Mouse (Mus musculus): Measurements from ENCODE around the gene Rtn2. TPM values are rescaled to one million over a fixed set of nuclear protein-coding genes. Genes with fewer than 3 reads are reported as not detected.

Gene Rtn2
- total RNA-seq, 2 experiments from 2014 or later, result 89.7 to 91.3 TPM

GRCm38 (mm10) chr7:19302264-19303045 lies 20.0 kb downstream of the Rtn2 start:
- no peak for DNase-seq

DNA sequence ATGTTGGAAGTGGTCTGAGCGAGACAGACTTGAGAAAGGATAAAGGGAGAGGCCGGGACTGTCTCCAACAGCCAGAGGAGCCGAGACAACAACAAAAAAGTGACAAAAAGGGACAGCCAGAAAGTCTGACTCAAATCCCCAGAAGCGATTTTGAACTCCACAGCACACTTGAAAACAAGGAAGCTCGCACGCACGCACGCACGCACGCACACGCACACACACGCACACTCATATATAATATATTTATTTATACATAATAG lies 20.6 kb downstream of the Rtn2 start:
- no peak for DNase-seq

DNA sequence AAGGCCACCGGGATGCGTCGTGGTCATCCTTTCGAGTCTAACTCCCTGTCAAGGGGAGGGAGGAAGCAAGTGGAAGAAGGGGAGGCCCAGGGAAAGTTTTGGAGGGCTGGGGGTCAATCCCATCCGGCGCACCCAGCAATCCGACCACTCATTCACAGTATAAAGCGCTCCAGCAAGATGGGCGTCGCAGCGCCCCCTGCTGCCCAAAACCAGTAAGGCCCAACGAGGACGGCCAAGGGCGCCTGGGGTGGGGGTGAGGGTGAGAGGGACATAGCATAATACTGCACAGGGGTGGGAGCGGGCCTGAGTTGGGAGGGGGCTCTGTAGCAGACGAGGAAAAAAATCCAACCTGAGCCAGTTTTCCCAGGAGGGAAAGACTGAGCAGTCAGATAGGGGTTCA lies 21.3 kb downstream of the Rtn2 start:
- peak; percentile 60 to 74 for DNase-seq

- DNase-seq, result no peak
Measured at GRCm38 (mm10) chr7:19304501-19305412, 22.3 kb downstream of the Rtn2 start.

GRCm38 (mm10) chr7:19305413-19305735 lies 22.9 kb downstream of the Rtn2 start:
- DNase-seq, result no peak

DNA sequence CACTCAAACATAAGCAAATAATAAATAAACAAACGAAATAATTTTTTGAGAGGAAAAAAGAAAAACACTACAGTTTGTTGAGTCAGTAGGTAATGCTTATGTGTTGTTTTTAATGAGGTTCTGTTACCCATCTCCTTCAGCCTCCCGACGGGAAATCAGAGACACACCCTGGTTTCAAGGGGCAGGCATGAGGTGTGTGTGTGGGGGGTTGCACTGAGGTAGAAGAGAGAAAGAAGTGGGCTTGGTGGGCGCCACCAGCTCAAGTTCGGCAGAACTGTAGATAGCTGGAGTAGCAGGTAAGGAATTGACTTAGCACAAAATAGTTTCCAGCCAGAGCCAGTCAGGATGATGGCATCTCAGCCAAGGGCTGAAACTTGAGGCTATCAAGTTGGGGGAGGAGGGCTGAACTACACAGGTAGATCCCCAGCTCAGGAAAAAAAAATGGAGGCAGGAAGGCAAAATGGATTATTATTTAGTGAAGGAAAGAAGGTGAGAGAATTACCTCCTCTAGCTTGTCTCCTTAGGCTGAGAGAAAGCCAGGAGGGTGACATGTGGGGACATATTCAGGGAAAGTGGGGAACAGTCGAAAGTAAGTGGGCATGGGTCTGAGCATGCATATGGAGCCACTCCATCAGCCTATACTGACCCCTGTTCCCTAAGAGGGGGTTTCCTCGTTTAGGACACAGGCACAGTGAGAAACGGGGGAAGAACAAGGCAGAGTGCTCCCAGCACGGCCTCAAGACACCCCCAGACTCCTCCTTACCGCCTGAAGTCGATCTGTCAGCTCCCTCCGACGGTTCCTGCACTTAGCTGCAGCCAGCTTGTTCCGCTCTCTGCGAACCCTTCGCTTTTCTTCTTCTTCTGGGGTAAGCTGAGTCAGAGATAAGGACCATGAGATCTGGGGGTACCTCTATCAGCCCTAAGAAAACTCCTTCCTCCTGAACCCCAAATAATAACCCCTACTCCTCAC lies 23.7 kb downstream of the Rtn2 start:
- no peak for DNase-seq

- no peak for DNase-seq
Measured at GRCm38 (mm10) chr7:19306819-19307738, 24.7 kb downstream of the Rtn2 start.

DNA sequence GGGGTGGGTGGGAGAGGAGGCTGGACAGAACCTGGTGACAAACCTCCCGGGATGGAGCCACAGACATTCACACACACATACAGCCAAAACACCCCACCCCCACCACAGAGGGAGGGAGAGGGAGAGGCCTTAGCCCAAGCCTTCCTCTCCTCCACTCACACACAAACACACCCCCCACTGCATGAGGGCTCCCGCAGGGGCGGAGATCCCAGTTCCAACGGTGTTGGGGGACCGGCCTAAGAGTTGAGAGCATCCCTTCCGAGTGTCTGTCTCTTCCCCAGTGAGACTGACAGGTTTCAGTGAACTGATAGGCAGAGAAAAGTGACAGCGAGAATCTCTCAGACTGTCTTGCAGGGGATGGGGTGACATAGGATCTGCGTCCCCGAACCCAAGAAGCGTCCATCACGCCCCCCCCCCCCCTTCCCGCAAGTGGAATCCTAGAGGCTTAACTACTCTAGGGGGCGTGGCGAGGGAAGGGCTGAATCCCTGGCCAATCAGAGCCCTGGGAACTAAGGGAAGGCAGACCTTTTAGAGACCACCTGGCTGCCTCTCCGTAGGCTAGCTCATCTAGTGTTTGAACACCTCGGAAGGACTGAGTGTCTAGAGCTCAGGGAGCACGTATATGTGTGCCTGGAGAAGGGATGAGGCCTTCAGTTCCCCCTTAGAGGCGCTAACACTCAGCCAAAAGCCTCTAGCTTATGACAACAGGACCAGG lies 25.5 kb downstream of the Rtn2 start:
- DNase-seq, result peak; percentile 64 to 68

GRCm38 (mm10) chr7:19308454-19309277 lies 26.2 kb downstream of the Rtn2 start:
- peak; percentile 96 for DNase-seq

DNA sequence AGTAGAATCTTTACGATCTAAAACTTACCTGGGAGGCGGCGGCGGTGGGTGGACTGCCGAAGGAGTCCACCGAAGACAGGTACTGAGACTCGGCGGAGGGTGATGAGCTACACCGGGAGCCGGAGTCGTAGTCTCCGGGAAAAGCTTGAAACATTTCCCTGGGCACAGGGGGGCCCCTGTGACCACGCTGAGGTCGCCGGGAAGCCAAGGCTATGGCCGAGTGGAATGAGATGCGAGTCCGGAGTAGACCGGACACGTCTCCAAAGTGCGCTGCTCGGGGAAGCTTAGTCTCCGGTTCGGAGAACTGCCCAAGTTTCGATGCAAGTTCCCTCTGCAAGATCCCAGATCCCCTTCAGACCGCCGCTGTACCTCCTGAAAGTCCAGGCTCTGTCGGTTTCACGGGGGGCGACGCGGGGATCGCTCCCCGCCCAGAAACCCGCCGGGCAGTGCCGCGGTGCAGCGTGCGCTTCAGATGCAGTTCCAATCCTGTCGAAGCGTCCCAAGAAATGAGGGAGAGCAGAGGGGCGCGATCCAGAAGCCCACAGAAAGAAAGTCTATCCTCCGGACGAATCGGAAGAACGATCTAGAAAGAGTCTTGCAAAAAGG lies 27.0 kb downstream of the Rtn2 start:
- no peak for DNase-seq

DNA sequence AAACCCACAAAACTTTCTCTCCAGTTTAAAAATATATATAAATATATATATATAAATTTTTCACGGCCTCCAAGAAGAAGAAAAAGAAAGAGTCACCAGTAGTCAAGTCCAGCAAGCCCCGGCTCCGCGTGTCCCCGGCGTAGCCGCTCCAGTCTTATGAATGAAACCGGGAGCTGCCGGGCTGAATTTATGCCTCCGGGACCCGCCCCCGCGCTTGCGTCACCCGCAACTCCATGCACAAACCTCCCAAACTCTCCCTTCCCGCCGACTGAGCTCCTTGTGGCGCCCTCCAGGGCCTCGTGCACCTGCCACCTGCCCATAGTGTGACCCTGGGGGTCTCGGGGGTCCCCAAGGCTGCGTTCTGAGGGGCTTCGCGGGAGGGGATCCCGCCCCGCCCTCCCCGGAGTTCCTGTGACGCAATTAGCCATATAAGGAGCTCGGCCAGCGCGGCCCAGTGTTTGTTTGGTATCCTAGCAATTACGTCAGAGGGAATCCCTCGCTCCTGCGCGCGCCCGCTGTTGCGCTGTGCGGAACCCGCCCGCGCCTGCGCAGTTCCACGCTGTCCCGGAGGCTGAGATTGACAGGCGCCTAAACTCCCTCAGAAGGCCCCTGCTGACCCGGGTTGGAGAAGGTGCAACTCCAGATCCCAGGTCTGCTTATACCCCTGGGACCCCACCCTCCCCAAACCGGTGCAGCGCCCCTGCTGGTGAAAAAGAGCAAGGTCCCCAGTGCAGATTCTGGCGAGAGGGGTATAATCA lies 27.6 kb downstream of the Rtn2 start, which contains the start of gene Fosb:
TSS of gene Fosb (minus strand) at position 168 of the 758 bp plus-strand sequence.
- peak; percentile 93 to 94 for DNase-seq

- no peak for DNase-seq
Measured at GRCm38 (mm10) chr7:19311991-19312390, 29.6 kb downstream of the Rtn2 start.

DNA sequence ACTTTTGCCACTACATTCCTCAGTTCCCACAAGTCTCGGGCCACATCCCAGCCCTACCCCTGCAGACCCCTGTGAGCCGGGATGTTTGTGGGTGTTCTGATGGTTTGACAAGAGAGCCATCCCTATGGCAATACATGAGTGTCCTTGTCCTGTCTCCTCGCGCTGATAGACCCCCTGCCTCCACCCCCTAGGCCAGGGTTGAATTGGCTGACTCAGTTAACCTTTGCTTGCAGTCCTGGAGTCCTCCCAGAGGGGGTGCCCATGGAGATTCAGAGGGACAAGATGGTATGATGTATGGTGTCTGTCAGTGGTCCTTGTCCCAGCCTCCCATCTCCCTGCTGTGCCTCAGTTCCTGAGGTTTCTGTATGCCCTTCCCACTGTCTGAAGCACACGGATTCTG lies 31.6 kb downstream of the Rtn2 start:
- DNase-seq, result no peak

DNA sequence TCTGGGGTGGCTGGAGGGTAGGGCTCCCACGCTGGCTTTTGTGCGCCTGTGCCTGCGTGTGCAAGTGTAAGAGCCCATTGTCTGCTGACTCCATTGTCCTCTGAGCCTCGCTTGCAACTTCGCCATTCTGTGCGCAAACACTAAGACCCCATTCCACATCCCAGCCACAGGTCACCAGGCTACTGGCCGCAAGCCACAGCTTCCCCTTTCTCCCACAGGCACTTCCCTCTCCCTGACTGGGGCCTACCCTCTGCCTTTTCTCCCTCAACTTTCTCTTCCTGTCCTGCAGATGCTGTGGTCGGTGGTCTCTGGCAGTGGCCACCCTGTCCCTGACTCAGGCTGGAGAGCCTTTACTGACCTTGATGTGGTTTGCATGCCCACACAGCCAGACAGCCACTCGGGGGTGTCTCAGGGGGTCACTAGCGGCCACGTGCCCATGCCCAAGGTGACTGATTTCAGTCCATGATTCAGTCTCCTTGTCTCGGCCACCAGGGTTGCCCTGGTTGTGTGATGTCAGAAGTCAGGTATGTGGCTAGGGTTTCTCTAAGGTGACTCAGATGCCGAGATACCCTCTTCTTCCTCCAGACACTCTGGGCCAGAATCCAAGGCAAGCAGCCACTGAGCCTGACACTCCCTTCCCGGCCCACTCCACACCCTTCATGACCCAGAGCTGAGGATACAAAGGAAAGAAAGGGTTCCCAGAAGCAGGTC lies 34.2 kb downstream of the Rtn2 start:
- DNase-seq, result no peak

GRCm38 (mm10) chr7:19318201-19318600 lies 35.8 kb downstream of the Rtn2 start:
- no peak for DNase-seq

- DNase-seq, result no peak
Measured at GRCm38 (mm10) chr7:19318676-19319075, 36.3 kb downstream of the Rtn2 start.

DNA sequence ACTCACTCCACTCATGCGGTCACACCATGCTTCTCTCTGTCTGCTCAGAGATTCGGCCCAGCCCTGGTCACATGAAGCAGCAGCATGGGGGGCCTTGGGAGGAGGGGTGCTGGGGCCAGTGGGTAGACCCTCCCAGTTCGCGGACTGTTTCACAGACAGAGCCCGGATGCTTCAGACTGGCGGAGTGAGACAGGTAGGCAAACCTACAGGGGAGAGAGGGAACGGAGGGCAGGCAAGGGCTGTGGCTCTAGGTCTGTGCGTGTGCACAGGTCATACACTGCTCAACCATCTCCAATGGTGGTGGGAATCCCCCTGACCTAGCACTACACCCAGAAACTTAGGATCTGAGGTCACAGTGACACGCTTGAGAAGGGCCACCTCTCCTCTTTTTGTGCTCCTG lies 37.0 kb downstream of the Rtn2 start:
- no peak for DNase-seq

GRCm38 (mm10) chr7:19319906-19320305 lies 37.5 kb downstream of the Rtn2 start:
- DNase-seq, result peak; percentile 93 to 95
